Mouse (Mus musculus): ENCODE results near the gene Slc17a7. TPM values are rescaled to one million over a fixed set of nuclear protein-coding genes. Genes with fewer than 3 reads are reported as not detected.

Slc17a7 gene
- total and polyA plus RNA-seq, 3 experiments = 0.11 TPM; not detected in 2

DNA sequence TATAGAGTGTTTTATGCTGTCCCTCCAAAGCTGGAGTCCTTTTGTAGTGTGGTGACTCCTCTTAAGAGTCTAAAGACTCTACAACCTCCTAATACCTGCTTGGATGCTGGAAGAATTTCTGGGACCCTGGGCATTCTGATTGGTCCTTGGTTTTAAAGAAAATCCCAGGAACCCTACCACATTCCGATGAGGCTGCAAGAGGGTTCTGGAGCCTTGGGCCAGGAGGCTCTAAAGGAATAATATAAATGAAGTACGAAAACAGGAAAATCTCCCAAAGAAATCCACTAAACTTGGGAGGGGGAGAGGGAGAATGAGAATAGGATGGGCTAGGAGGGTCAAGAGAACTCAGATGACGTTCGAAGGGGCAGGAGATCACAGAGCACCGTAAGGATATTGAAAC lies 10.2 kb upstream of the Slc17a7 start:
- in situ Hi-C loops (cut with MboI; ENCODE audit: low pct_ligation_motif_present, low pct_unique_long_range_greater_than_20kb, low sequenced_read_pairs) (no loop called here), dilution Hi-C loops (cut with MboI; ENCODE audit: extremely low pct_ligation_motif_present, extremely low pct_unique_long_range_greater_than_20kb, low sequenced_read_pairs) (no loop called here)
- Histone ChIP-seq H3K27ac (ENCODE audit: insufficient read depth, low read depth) (peak overlapping the region; percentile 83; the same call in 1 of the 2 replicates), H3K4me1 (ENCODE audit: control insufficient read depth in 1 of 2, insufficient read depth in 2 of 2) (peaks cover 5 to 36% of the 10 kb centered on the region in 2 experiments), H3K79me2 (replicated peaks; ENCODE audit: control insufficient read depth, extremely low read depth, insufficient read depth, poor library complexity, severe bottlenecking) (no peaks in the 10 kb centered on the region), H3K36me3 (replicated peaks in 1 of 2; ENCODE audit: control insufficient read depth in 1 of 2, insufficient read depth in 1 of 2, low read length in 1 of 2) (peaks cover 0 to 35% of the 10 kb centered on the region in 2 experiments), H3K4me3 (replicated peaks in 1 of 3; ENCODE audit: low read depth in 2 of 3, low read length in 2 of 3, poor library complexity in 1 of 3) (peak overlapping the region; percentile 62 to 90 (median 74)), H3K4me2 (ENCODE audit: insufficient read depth, low read depth, poor library complexity, severe bottlenecking) (peak overlapping the region; percentile 78), H3K27me3 (replicated peaks) (no peaks in the 10 kb centered on the region), H3K9ac (ENCODE audit: insufficient read depth, low read depth) (peak overlapping the region; percentile 96), H3K9me3 (replicated peaks; ENCODE audit: low read length) (no peaks in the 10 kb centered on the region)
- no peak for TF ChIP-seq GABPA (IDR thresholded peaks at IDR 0.05; ENCODE audit: insufficient replicate concordance, low read depth, low read length)
- no peak for TF ChIP-seq RAD21 (IDR thresholded peaks at IDR 0.05; ENCODE audit: low read depth, low read length)
- TF ChIP-seq MXI1 (IDR thresholded peaks at IDR 0.05; ENCODE audit: low read depth, low read length) = no peak
- no peak for TF ChIP-seq JUND (conservative IDR thresholded peaks at IDR 0.05; ENCODE audit: low read depth, low read length)
- TF ChIP-seq NELFE (IDR thresholded peaks at IDR 0.05; ENCODE audit: low read depth, low read length) = no peak
- TF ChIP-seq MAX (IDR thresholded peaks at IDR 0.05; ENCODE audit: low read length) = no peak
- TF ChIP-seq USF1 (IDR thresholded peaks at IDR 0.05; ENCODE audit: low read depth, low read length) = no peak
- no peak for TF ChIP-seq E2F4 (IDR thresholded peaks at IDR 0.05; ENCODE audit: insufficient replicate concordance, low read depth, low read length)
- TF ChIP-seq JUN (IDR thresholded peaks at IDR 0.05; ENCODE audit: insufficient read depth, low read depth, low read length) = no peak
- TF ChIP-seq TBP (conservative IDR thresholded peaks at IDR 0.05; ENCODE audit: low read depth, low read length) = no peak
- no peak for TF ChIP-seq USF2 (conservative IDR thresholded peaks at IDR 0.05; ENCODE audit: low read depth, low read length)
- no peak for TF ChIP-seq NRF1 (IDR thresholded peaks at IDR 0.05; ENCODE audit: low read depth, low read length)
- TF ChIP-seq ETS1 (conservative IDR thresholded peaks at IDR 0.05; ENCODE audit: low read depth, low read length) = no peak
- TF ChIP-seq CHD2 (IDR thresholded peaks at IDR 0.05; ENCODE audit: low read length) = no peak
- no peak for TF ChIP-seq SMC3 (IDR thresholded peaks at IDR 0.05; ENCODE audit: low read depth, low read length)
- TF ChIP-seq ZC3H11A (IDR thresholded peaks at IDR 0.05; ENCODE audit: low read depth, low read length) = no peak
- no peak for TF ChIP-seq ZKSCAN1 (IDR thresholded peaks at IDR 0.05; ENCODE audit: borderline replicate concordance, low read depth, low read length)
- TF ChIP-seq RCOR1 (conservative IDR thresholded peaks at IDR 0.05; ENCODE audit: low read depth, low read length) = no peak
- no peak for DNase-seq (ENCODE audit: extremely low read depth)

DNA sequence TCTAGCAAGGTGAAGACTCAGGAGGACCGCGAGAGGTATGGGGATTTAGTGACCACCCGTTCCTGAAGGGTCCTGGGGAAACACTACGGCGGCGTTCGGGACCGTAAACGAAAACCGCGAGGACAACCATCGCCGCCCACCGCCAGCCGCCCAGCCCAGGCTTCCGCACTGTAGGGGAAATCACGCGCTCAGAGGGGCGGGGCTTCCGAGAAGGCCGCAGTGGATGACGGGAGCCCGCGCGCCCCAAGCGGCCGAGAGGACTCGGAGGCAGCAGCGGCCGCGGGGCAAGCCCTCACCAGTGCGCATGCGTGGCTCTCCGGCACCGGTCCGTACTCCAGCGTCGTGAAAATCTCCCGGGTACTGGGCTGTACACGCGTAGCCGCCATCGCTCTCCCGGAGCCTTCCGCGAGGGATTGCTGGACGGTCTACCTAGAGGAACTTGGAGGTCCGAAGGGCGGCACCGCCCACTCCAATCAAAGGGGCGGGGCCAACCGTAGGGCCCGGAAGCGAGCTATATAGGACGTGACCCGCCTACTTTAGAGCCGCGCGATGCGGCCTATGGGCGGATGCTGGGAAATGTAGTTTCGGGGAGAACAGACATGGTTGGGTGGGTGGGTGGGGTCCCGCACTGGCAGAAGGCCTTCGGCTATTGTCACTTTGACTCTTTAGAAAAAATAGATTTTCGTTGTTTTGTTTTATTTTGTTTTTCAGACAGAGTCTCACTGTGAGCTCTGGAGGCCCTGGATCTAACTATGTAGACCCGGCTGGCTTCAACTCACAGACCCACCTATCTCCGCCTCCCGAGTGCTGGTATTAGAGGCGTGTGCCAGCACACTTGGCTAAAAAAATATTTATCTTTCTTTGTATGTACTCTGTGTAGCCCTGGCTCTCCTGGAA lies 9.4 kb upstream of the Slc17a7 start, which contains the start of the genes Pih1d1 and Aldh16a1:
Gene Pih1d1 (plus strand): TSS at position 208 of the 897 bp plus-strand sequence.
Gene Aldh16a1 (minus strand): TSS at position 489 of the 897 bp plus-strand sequence.
- Histone ChIP-seq H3K9me3 (replicated peaks; ENCODE audit: low read length) (no peaks in the 10 kb centered on the region), H3K4me1 (ENCODE audit: control insufficient read depth in 1 of 2, insufficient read depth in 2 of 2) (peaks cover 5 to 33% of the 10 kb centered on the region in 2 experiments), H3K4me2 (ENCODE audit: insufficient read depth, low read depth, poor library complexity, severe bottlenecking) (peak within 1 kb of the TSS; percentile 78), H3K27ac (ENCODE audit: insufficient read depth, low read depth) (peak within 1 kb of the TSS; percentile 83), H3K79me2 (replicated peaks; ENCODE audit: control insufficient read depth, extremely low read depth, insufficient read depth, poor library complexity, severe bottlenecking) (no peaks in the 10 kb centered on the region), H3K9ac (ENCODE audit: insufficient read depth, low read depth) (peak within 1 kb of the TSS; percentile 96), H3K27me3 (replicated peaks) (no peaks in the 10 kb centered on the region), H3K36me3 (replicated peaks in 1 of 2; ENCODE audit: control insufficient read depth in 1 of 2, insufficient read depth in 1 of 2, low read length in 1 of 2) (peaks cover 0 to 39% of the 10 kb centered on the region in 2 experiments), H3K4me3 (replicated peaks in 1 of 3; ENCODE audit: low read depth in 2 of 3, low read length in 2 of 3, poor library complexity in 1 of 3) (peak within 1 kb of the TSS; percentile 62 to 90 (median 74))
- dilution Hi-C loops (cut with MboI; ENCODE audit: extremely low pct_ligation_motif_present, extremely low pct_unique_long_range_greater_than_20kb, low sequenced_read_pairs) (no loop called here), in situ Hi-C loops (cut with MboI; ENCODE audit: low pct_ligation_motif_present, low pct_unique_long_range_greater_than_20kb, low sequenced_read_pairs) (no loop called here)
- peak; percentile 97 for DNase-seq (ENCODE audit: extremely low read depth)
- TF ChIP-seq NELFE (IDR thresholded peaks at IDR 0.05; ENCODE audit: low read depth, low read length) (peak; percentile 94), MYC (IDR thresholded peaks at IDR 0.05; ENCODE audit: low read depth, low read length) (peak; percentile 33; the same call in 1 of the 2 replicates), NRF1 (IDR thresholded peaks at IDR 0.05; ENCODE audit: low read depth, low read length) (peak; percentile 99), JUND (conservative IDR thresholded peaks at IDR 0.05; ENCODE audit: low read depth, low read length) (no peak), ZC3H11A (IDR thresholded peaks at IDR 0.05; ENCODE audit: low read depth, low read length) (no peak), ZNF384 (IDR thresholded peaks at IDR 0.05; ENCODE audit: low read depth, low read length) (no peak), TCF12 (IDR thresholded peaks at IDR 0.05; ENCODE audit: low read depth, low read length) (peak; percentile 78), CHD2 (IDR thresholded peaks at IDR 0.05; ENCODE audit: low read length) (peak; percentile 92), EP300 (IDR thresholded peaks at IDR 0.05; ENCODE audit: low read length) (no peak), RCOR1 (conservative IDR thresholded peaks at IDR 0.05; ENCODE audit: low read depth, low read length) (no peak), ZMIZ1 (IDR thresholded peaks at IDR 0.05; ENCODE audit: low read depth, low read length) (peak; percentile 34; the same call in 1 of the 2 replicates), CHD1 (IDR thresholded peaks at IDR 0.05; ENCODE audit: low read depth, low read length) (no peak), BHLHE40 (IDR thresholded peaks at IDR 0.05; ENCODE audit: low read depth, low read length) (no peak), HCFC1 (IDR thresholded peaks at IDR 0.05; ENCODE audit: low read depth, low read length) (peak; percentile 93), SIN3A (IDR thresholded peaks at IDR 0.05; ENCODE audit: low read length) (peak; percentile 50), MXI1 (IDR thresholded peaks at IDR 0.05; ENCODE audit: low read depth, low read length) (peak; percentile 57; the same call in 1 of the 2 replicates), PAX5 (IDR thresholded peaks at IDR 0.05; ENCODE audit: low read length) (no peak), JUN (IDR thresholded peaks at IDR 0.05; ENCODE audit: insufficient read depth, low read depth, low read length) (no peak), POLR2AphosphoS2 (IDR thresholded peaks at IDR 0.05; ENCODE audit: low read depth, low read length) (no peak), SMC3 (IDR thresholded peaks at IDR 0.05; ENCODE audit: low read depth, low read length) (no peak)
